Mouse (Mus musculus) limb, embryonic 10.5 days (tissue): ENCODE results near the gene Arid1a. TPM values are rescaled to one million over a fixed set of nuclear protein-coding genes. Genes with fewer than 3 reads are reported as not detected.
"Not testable (repeated sequence)": the region's sequence is repeated elsewhere in the genome, so short reads cannot be mapped to it uniquely, and the experiment has no call there.

Experiments used
- DNase-seq: peaks from one replicate; pipeline ENCODE4 v3.0.0-alpha.2; 2017; ENCODE audit warnings: low spot score
- H3K27ac ChIP-seq: fragments of 300-500 bp; sonication (generic); 2 replicates; pipeline ENCODE4 v1.5.1; 2016; ENCODE audit warnings: mild to moderate bottlenecking
- H3K27me3 ChIP-seq: fragments of 300-500 bp; sonication (generic); 2 replicates; pipeline ENCODE4 v1.6.1; 2016; ENCODE audit warnings: low read depth, mild to moderate bottlenecking; ENCODE audit not compliant: poor library complexity, severe bottlenecking
- H3K36me3 ChIP-seq: fragments of 300-500 bp; sonication (generic); 2 replicates; pipeline ENCODE4 v1.6.1; 2016; ENCODE audit warnings: mild to moderate bottlenecking, moderate library complexity
- H3K4me1 ChIP-seq: fragments of 300-500 bp; sonication (generic); 2 replicates; pipeline ENCODE4 v1.6.1; 2016
- H3K4me3 ChIP-seq: fragments of 300-500 bp; sonication (generic); 2 replicates; pipeline ENCODE4 v1.5.1; 2016; ENCODE audit warnings: mild to moderate bottlenecking, moderate library complexity
- H3K9me3 ChIP-seq: fragments of 300-500 bp; sonication (generic); replicated peaks from 2 replicates; pipeline ENCODE4 v1.6.1; 2016; ENCODE audit warnings: mild to moderate bottlenecking
- WGBS: fragments of 180-500 bp; shearing (Covaris S2); methylation state at CpG from one replicate; pipeline ENCODE4 v1.1.7; 2016; 5-methylcytosine and 5-hydroxymethylcytosine counted together
- polyA plus RNA-seq: library from polyadenylated mRNA; unstranded; fragments of >200 nt; fragmentation: Nextera tagmentation; extraction: Ambion mirVana; gene quantifications from 2 replicates; pipeline ENCODE4 v1.2.1, GENCODE M21; 2016

Arid1a gene
- polyA plus RNA-seq, 1 experiment from 2014 or later, result 46.6 TPM

DNA sequence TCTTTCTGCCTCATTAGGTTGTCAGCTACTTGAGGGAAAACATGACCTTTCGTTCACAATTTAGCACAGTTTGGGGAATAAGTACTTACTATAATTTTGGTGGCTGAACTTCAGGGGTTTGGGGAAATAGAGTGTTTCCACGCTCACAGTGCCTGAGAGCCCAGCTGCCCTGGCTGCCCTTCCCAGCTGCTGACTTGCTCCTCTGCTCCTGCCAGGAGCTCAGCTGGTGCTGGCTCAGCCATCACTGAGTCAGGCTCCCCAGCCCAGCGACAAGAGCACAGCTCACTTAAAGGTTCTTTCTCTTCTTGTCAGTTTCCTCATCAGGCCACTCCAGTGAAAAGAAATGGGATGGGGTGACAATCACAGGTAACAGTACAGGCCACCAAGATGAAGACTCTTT, 88.0 kb downstream of the Arid1a start:
- 81% methylated on average over 3 of the region's 3 CpGs for WGBS
- H3K4me3 ChIP-seq, result no peak overlapping the region
- H3K4me1 ChIP-seq, result peaks cover 54% of the 10 kb centered on the region
- H3K27me3 ChIP-seq, result no peaks in the 10 kb centered on the region
- H3K9me3 ChIP-seq, result no peaks in the 10 kb centered on the region
- peaks cover 48% of the 10 kb centered on the region for H3K36me3 ChIP-seq
- no peak overlapping the region for H3K27ac ChIP-seq
- DNase-seq, result no peak

DNA sequence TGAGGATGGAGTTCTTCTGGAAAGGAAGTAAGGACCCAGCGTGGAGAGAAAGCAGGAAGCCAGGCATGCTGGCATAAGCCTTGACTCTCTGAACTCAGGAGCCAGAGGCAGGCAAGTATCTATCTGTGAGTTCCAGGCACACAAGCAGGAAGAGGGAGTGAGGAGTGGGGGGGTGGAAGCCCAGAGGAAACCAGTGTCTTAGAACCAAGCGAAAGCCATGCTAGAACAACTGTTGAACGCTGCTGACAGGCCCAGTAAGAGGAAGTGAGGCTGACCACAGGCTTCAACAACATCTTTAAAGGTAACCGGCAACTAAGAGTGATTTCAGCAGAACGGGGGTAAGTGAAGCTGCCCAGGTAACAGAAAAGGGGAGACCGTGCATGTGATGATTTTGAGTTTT, 90.4 kb downstream of the Arid1a start:
- DNase-seq, result no peak
- Histone ChIP-seq H3K27me3 (no peaks in the 10 kb centered on the region), H3K4me3 (no peak overlapping the region), H3K36me3 (peaks cover 59% of the 10 kb centered on the region), H3K9me3 (no peaks in the 10 kb centered on the region), H3K4me1 (peaks cover 36% of the 10 kb centered on the region), H3K27ac (peak overlapping the region; percentile 80)
- WGBS, result 88% methylated on average over 6 of the region's 6 CpGs

DNA sequence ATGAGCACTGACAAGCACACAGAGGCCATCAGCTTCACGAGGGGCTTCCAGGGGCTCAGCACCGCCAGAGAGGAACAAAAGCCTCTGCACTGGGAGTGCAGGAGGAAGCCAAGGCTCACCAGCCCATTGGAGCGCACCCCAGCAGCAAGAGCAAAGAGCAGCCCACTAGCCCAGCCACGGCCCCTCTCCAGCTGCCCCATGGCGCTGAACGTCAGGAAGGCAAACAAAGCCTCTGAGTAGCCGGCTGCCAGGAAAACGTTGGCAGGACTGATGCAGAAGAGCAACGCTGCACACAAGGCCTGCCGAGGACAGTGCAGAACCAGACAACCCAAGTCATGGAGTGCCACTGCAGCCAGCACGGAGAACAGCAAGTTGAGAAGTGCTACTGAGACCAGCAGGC, 91.5 kb downstream of the Arid1a start:
- H3K4me3 ChIP-seq, result peak overlapping the region; percentile 2; the same call in 1 of the 2 replicates
- H3K27ac ChIP-seq, result peak overlapping the region; percentile 80
- H3K4me1 ChIP-seq, result peaks cover 36% of the 10 kb centered on the region
- 75% methylated on average over 11 of the region's 11 CpGs for WGBS
- DNase-seq, result no peak
- H3K9me3 ChIP-seq, result no peaks in the 10 kb centered on the region
- peaks cover 59% of the 10 kb centered on the region for H3K36me3 ChIP-seq
- H3K27me3 ChIP-seq, result no peaks in the 10 kb centered on the region

GRCm38 (mm10) chr4:133662945-133663344, 93.6 kb downstream of the Arid1a start:
- no peak overlapping the region for H3K4me3 ChIP-seq
- no peaks in the 10 kb centered on the region for H3K9me3 ChIP-seq
- no peaks in the 10 kb centered on the region for H3K27me3 ChIP-seq
- no peak overlapping the region for H3K27ac ChIP-seq
- 89% methylated on average over 8 of the region's 8 CpGs for WGBS
- peaks cover 44% of the 10 kb centered on the region for H3K36me3 ChIP-seq
- peaks cover 58% of the 10 kb centered on the region for H3K4me1 ChIP-seq
- DNase-seq, result no peak

GRCm38 (mm10) chr4:133662421-133662820, 94.1 kb downstream of the Arid1a start:
- no peaks in the 10 kb centered on the region for H3K27me3 ChIP-seq
- peaks cover 39% of the 10 kb centered on the region for H3K36me3 ChIP-seq
- no peak overlapping the region for H3K4me3 ChIP-seq

DNA sequence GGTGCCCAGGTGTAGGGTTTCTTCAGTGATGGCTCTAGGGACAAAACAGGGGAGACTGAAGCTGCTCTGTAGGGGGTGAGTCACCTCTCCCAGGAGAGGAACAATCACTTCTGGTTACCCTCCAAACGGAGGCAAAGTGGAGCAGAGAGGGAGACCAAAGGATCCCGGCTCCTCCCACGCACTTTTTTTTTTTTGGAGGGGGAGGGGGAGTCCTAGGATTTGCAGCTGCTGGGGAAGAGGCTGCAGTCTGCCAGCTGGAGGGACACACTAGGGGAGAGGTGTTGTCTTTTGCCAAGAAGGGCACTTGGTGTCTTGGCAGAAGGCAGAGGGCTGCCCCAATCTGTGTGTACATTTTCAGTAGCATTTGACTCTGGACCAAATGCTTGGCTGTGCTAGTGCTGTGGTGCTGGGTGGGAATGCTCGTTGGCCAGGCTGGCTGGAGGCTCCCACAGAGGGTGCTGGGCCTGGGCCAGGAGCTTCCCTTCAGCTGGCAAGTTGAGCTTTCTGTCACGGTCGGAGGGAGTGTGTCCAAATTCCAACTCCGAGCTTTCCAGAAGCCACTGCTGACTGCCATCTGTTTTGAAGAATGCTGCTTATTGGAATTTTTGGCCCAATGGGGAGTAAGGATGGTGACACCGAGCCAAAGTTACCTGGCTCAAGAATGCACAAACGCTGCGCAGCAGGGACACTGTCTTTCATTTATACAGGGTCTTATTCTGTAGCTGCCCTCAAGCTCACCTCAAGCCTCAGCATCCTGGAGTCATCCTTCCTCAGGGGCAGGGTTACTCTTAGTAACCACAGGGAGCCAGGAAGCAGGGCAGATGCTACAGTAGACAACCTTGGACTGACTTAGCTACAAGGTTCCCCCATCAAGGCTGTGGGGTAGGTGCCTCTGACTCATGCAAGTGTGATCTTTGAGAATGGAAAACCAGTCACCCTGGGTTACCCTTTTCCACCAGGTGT, 96.1 kb downstream of the Arid1a start:
- DNase-seq, result peak; percentile 72
- Histone ChIP-seq H3K36me3 (peaks cover 24% of the 10 kb centered on the region), H3K4me3 (peak overlapping the region; percentile 36), H3K27me3 (no peaks in the 10 kb centered on the region), H3K9me3 (no peaks in the 10 kb centered on the region), H3K4me1 (peaks cover 54% of the 10 kb centered on the region), H3K27ac (peak overlapping the region; percentile 81)
- 12% methylated on average over 10 of the region's 10 CpGs for WGBS

More at GRCm38 (mm10) chr4:133662421-133662820, 94.1 kb downstream of the Arid1a start:
- DNase-seq, result no peak
- H3K4me1 ChIP-seq, result peaks cover 61% of the 10 kb centered on the region
- no peaks in the 10 kb centered on the region for H3K9me3 ChIP-seq
- H3K27ac ChIP-seq, result 0 out of 2 replicates have a peak overlapping the region, but pooled peaks have one; percentile 15
- 91% methylated on average over 8 of the region's 8 CpGs for WGBS

DNA sequence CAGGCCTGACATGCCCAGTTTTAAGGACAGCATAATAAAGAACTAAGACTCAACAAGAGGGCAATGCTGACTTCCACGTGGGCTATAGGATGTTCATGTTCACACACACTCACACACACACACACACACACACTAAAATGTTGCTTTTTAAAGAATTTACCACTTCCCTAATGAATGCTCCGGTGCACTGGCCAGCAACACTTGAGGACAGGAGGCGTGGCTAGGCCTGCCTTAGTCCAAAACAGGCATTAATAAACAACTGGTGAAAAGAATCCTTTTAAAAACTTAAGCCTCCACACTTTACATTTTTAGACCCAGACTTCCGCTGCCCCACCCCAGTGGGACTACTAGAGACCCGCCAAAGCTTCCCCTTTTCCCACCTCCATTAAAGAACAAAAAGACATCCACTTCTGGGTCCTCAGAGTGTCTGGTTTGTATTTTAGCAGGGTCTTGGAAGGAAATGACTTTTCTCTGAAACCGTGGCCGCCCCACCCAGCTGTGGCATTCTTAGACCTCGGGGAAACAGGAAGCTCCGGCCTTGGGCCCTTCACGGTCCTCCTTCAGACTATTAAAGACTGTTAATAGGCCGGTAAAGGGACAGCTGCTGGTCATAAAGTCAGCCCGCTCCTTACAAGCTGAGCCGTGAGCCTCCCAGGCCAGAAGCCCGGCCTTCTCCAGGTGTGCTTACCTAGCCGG, 96.9 kb downstream of the Arid1a start:
- H3K9me3 ChIP-seq, result no peaks in the 10 kb centered on the region
- H3K4me3 ChIP-seq, result peak overlapping the region; percentile 36
- no peaks in the 10 kb centered on the region for H3K27me3 ChIP-seq
- peak; percentile 54 for DNase-seq
- H3K36me3 ChIP-seq, result peaks cover 16% of the 10 kb centered on the region
- WGBS, result 6% methylated on average over 15 of the region's 15 CpGs
- H3K27ac ChIP-seq, result peak overlapping the region; percentile 81
- peaks cover 46% of the 10 kb centered on the region for H3K4me1 ChIP-seq

DNA sequence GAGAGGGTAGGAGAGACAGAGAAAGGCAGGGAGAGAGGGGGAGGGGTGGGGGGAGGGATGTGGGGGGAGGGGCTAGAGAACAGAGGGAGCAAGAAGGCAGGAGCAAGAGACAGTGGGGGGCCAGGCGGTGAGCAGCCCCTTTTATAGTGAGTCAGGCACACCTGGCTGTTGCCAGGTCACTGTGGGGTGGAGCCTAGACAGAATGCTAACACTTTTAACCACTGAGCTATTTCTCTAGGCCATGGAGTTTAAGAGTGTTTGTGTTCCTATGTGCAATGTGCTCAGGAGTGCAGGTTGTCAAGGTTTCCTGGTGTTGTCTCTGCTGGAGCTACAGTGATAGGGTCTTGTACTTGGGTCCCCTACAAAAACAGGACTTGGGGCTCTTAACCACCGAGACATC, 97.8 kb downstream of the Arid1a start:
- Histone ChIP-seq H3K9me3 (no peaks in the 10 kb centered on the region), H3K36me3 (peaks cover 11% of the 10 kb centered on the region), H3K27me3 (no peaks in the 10 kb centered on the region), H3K4me3 (no peak overlapping the region; the same call in 1 of the 2 replicates), H3K27ac (peak overlapping the region; percentile 81), H3K4me1 (peaks cover 45% of the 10 kb centered on the region)
- no peak for DNase-seq
- WGBS, result 34% methylated on average over 2 of the region's 2 CpGs

DNA sequence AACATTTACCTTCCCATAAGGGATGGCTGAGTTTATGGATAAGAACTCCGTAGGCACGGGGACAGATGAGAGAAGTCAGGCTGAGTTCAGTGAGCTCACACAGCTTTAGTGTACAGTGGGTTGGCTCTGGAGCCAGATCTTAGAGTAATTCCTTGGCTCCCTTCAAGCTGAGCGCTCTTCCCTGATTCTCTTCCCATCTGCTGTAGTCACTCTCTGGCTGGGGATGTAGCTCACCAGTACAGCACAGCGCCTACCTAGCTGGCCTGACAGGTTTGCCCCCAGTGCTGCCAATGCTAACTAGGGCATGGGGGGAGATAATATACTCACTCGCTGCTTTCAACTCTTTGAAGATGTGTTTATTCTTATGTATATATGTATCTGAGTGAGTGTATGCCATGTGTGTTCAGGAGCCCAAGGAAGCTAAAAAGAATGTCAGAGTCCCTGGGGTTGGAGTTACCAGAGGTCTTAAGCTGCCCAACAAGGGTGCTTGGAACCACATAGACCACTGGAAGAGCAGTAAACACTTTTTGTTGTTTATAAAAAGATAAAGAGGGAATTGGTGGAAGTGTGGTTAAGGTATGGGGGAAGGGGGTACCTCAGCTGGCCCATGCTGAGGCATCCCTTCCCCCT, 98.6 kb downstream of the Arid1a start:
- no peak overlapping the region for H3K4me3 ChIP-seq
- peak overlapping the region; percentile 81 for H3K27ac ChIP-seq
- DNase-seq, result no peak
- WGBS, result 51% methylated on average over 5 of the region's 5 CpGs
- peaks cover 45% of the 10 kb centered on the region for H3K4me1 ChIP-seq
- peaks cover 9% of the 10 kb centered on the region for H3K36me3 ChIP-seq
- no peaks in the 10 kb centered on the region for H3K27me3 ChIP-seq
- no peaks in the 10 kb centered on the region for H3K9me3 ChIP-seq

GRCm38 (mm10) chr4:133656997-133657396, 99.6 kb downstream of the Arid1a start:
- Histone ChIP-seq H3K27me3 (no peaks in the 10 kb centered on the region), H3K36me3 (peaks cover 3% of the 10 kb centered on the region), H3K4me1 (peaks cover 45% of the 10 kb centered on the region), H3K27ac (no peak overlapping the region), H3K4me3 (no peak overlapping the region), H3K9me3 (no peaks in the 10 kb centered on the region)
- 38% methylated on average over 4 of the region's 4 CpGs for WGBS
- no peak for DNase-seq

- H3K4me1 ChIP-seq, result peaks cover 43% of the 10 kb centered on the region
- no peaks in the 10 kb centered on the region for H3K9me3 ChIP-seq
- H3K36me3 ChIP-seq, result no peaks in the 10 kb centered on the region
- no peak overlapping the region for H3K4me3 ChIP-seq
- no peak for DNase-seq
- no peak overlapping the region for H3K27ac ChIP-seq
- no peaks in the 10 kb centered on the region for H3K27me3 ChIP-seq
- WGBS, result 58% methylated on average over 4 of the region's 4 CpGs
Measured at GRCm38 (mm10) chr4:133656294-133656693, 100.3 kb downstream of the Arid1a start.

- not testable (repeated sequence) for H3K36me3 ChIP-seq, H3K4me3 ChIP-seq, H3K27me3 ChIP-seq, H3K27ac ChIP-seq, DNase-seq, H3K9me3 ChIP-seq
- WGBS, result 93% methylated on average over 5 of the region's 5 CpGs
- peaks cover 25% of the 10 kb centered on the region for H3K4me1 ChIP-seq
Measured at GRCm38 (mm10) chr4:133654070-133654469, 102.5 kb downstream of the Arid1a start.
